ENCODE assay signal across 11 mouse cellular contexts in the genomic region with DNA sequence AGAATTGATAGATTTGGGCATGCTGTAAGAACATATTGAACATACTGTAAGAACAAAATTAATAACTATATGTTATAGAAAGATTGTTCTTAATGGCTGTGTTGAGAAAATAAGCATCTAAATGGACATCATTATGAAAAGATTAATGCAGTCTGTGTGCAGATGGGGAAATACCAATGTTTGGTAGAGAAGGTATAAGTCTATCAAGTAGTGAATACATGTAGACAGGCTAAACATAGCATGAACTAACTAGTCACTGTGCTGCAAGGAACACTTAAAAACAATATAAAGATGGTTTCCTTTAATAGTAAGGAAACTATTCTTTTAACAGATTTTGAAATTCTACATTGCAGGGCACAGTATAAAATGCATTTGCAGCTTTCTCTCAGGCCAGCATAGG. TPM values are rescaled to one million over a fixed set of nuclear protein-coding genes. Genes with fewer than 3 reads are reported as not detected.
A peak's percentile ranks its signal among the peaks of the same experiment; 100 is the strongest.
DNase-seq lines count a peak whose midpoint lies in the region; ATAC-seq and TF ChIP-seq lines count a peak whose summit lies in the region.
"Had no signal": no experiment of that assay in that cellular context is flagged by ENCODE, and none has a peak within 500 bp of the region (broad histone marks: within the 10 kb centered on the region; RNA-seq: fewer than 3 reads in every experiment).

No protein-coding gene starts in this region.

- H3K27me3 ChIP-seq in megakaryocyte, embryonic 14.5 days (replicated peaks) = no peaks in the 10 kb centered on the region
- H3K27me3 ChIP-seq in forebrain, postnatal 0 days (ENCODE audit: insufficient read depth, low read length) = no peaks in the 10 kb centered on the region
- H3K27me3 ChIP-seq in liver, embryonic 12.5 days (replicated peaks) = no peaks in the 10 kb centered on the region
- no peaks in the 10 kb centered on the region for H3K27me3 ChIP-seq in neural tube, embryonic 15.5 days (replicated peaks)
- H3K27me3 ChIP-seq: lung, embryonic 15.5 days had no signal

- H3K4me2 ChIP-seq in forebrain, postnatal 0 days (ENCODE audit: low read depth) = peak overlapping the region; percentile 42; the same call in 1 of the 2 replicates
- peak overlapping the region; percentile 43 for H3K4me2 ChIP-seq in liver, embryonic 12.5 days
- H3K4me2 ChIP-seq in neural tube, embryonic 15.5 days = peak overlapping the region; percentile 51

- intact Hi-C loops in left cerebral cortex, postnatal 36 days (cut with DNase I) = no loop called here

- peak; percentile 3 for DNase-seq in forebrain, postnatal 0 days
- no peak for DNase-seq in left cerebral cortex, postnatal 36 days (ENCODE audit: low spot score in 2 of 2)
- DNase-seq in cerebellum, postnatal 14 days = no peak
- no peak for DNase-seq in frontal cortex, postnatal 14 days (ENCODE audit: low spot score in 2 of 2)
- DNase-seq: gastrocnemius, postnatal 25 days had no signal

- no peaks in the 10 kb centered on the region for H3K9me3 ChIP-seq in megakaryocyte, embryonic 14.5 days
- H3K9me3 ChIP-seq in forebrain, postnatal 0 days (ENCODE audit: low read length) = no peaks in the 10 kb centered on the region
- H3K9me3 ChIP-seq in liver, embryonic 12.5 days (replicated peaks) = no peaks in the 10 kb centered on the region
- no peaks in the 10 kb centered on the region for H3K9me3 ChIP-seq in neural tube, embryonic 15.5 days (replicated peaks)
- H3K9me3 ChIP-seq: lung, embryonic 15.5 days had no signal

- TF ChIP-seq CTCF in forebrain, postnatal 0 days (IDR thresholded peaks at IDR 0.05; ENCODE audit: low read depth) = no peak

- peak overlapping the region; percentile 91 for H3K4me3 ChIP-seq in megakaryocyte, embryonic 14.5 days (replicated peaks)
- peak overlapping the region; percentile 17; the same call in 1 of the 2 replicates for H3K4me3 ChIP-seq in forebrain, postnatal 0 days (ENCODE audit: low read depth, low read length)
- peak overlapping the region; percentile 4; the same call in 1 of the 2 replicates for H3K4me3 ChIP-seq in liver, embryonic 12.5 days
- H3K4me3 ChIP-seq in neural tube, embryonic 15.5 days (replicated peaks) = no peak overlapping the region

- no peak overlapping the region for H3K27ac ChIP-seq in forebrain, postnatal 0 days (ENCODE audit: low read depth, low read length)
- H3K27ac ChIP-seq in liver, embryonic 12.5 days = no peak overlapping the region
- H3K27ac ChIP-seq in neural tube, embryonic 15.5 days (replicated peaks) = peak overlapping the region; percentile 75
- H3K27ac ChIP-seq: lung, embryonic 15.5 days had no signal

- no peaks in the 10 kb centered on the region for H3K36me3 ChIP-seq in megakaryocyte, embryonic 14.5 days (replicated peaks; ENCODE audit: low read length)
- H3K36me3 ChIP-seq in forebrain, postnatal 0 days (ENCODE audit: insufficient read depth) = no peaks in the 10 kb centered on the region
- H3K36me3 ChIP-seq in liver, embryonic 12.5 days = peaks cover 4% of the 10 kb centered on the region; the same call in 1 of the 2 replicates
- no peaks in the 10 kb centered on the region for H3K36me3 ChIP-seq in neural tube, embryonic 15.5 days
- H3K36me3 ChIP-seq: lung, embryonic 15.5 days had no signal

- ATAC-seq in megakaryocyte, adult 5-6 weeks (ENCODE audit: poor library complexity, severe bottlenecking) = no peak
- no peak for ATAC-seq in forebrain, postnatal 0 days
- no peak for ATAC-seq in liver, embryonic 12.5 days
- ATAC-seq in neural tube, embryonic 15.5 days (ENCODE audit: low FRiP score) = peak; percentile 72; the same call in 1 of the 2 replicates

- peak overlapping the region; percentile 26; the same call in 1 of the 2 replicates for H3K9ac ChIP-seq in forebrain, postnatal 0 days
- no peak overlapping the region for H3K9ac ChIP-seq in liver, embryonic 12.5 days
- no peak overlapping the region for H3K9ac ChIP-seq in neural tube, embryonic 15.5 days (replicated peaks)
- H3K9ac ChIP-seq: lung, embryonic 15.5 days had no signal

- H3K4me1 ChIP-seq in megakaryocyte, embryonic 14.5 days = peaks cover 37% of the 10 kb centered on the region
- H3K4me1 ChIP-seq in forebrain, postnatal 0 days (ENCODE audit: insufficient read depth) = no peaks in the 10 kb centered on the region
- H3K4me1 ChIP-seq in liver, embryonic 12.5 days = peaks cover 15% of the 10 kb centered on the region
- peaks cover 5% of the 10 kb centered on the region; the same call in 1 of the 2 replicates for H3K4me1 ChIP-seq in neural tube, embryonic 15.5 days
- H3K4me1 ChIP-seq: lung, embryonic 15.5 days had no signal

RNA-seq across cellular contexts. Expression of gene Lin28b, which starts 39.6 kb away (rescaled TPM):
- polyA plus RNA-seq in megakaryocyte, embryonic 14.5 days (2012; ENCODE audit: insufficient read depth, low replicate concordance) = 0.48 TPM in 2 replicates
- total RNA-seq in megakaryocyte, adult 5-6 weeks (2015) = not detected in 2 replicates
- total RNA-seq in megakaryocyte, adult 5-6 weeks (2017) = not detected in 2 replicates
- 5.7 and 9.0 TPM in 2 replicates for total RNA-seq in forebrain, postnatal 0 days (2014; rRNA removed)
- 1.2 and 2.2 TPM in 2 replicates for polyA plus RNA-seq in forebrain, postnatal 0 days (2015; fragmentation: Nextera tagmentation; extraction: Ambion mirVana)
- 19.4 and 19.8 TPM in 2 replicates for polyA plus RNA-seq in liver, embryonic 12.5 days (2016; fragmentation: Nextera tagmentation; extraction: Ambion mirVana)
- polyA plus RNA-seq in neural tube, embryonic 15.5 days (2015; fragmentation: Nextera tagmentation; extraction: Ambion mirVana) = 6.9 and 7.0 TPM in 2 replicates
- 1 to 10 TPM; 3.5 to 4.8 TPM for total RNA-seq in left cerebral cortex, postnatal 36 days (2021)
- total RNA-seq: gastrocnemius, postnatal 25 days had no signal
- polyA plus RNA-seq: large intestine, adult 2 months had no signal
